Mouse (Mus musculus): ENCODE results near the gene Nfyb.

Gene Nfyb

DNA sequence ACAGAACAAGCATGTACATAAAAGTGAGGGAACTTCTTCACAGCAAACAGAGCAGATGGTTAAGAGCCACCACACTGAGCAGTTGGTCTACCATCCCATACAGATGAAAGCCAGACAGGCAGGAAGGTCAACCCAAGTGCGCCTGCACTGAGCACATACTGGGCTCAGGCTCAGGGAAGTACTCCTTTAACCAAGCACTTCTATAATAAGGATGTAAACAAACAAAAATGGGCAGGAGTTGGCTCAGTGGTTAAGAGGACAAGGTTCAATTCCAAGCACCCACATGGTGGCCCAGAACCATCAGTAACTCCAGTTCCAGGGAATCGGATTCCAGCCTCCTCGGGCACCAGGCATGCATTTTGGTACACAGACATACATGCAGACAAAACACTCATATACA lies 11.0 kb downstream of the Nfyb start:
- in situ Hi-C loops (cut with MboI; ENCODE audit: unreplicated experiment in 2 of 2): no loop called here

GRCm38 (mm10) chr10:82750778-82751177 lies 13.2 kb downstream of the Nfyb start:
- in situ Hi-C loops (cut with MboI; ENCODE audit: unreplicated experiment in 2 of 2): no loop called here

- in situ Hi-C loops (cut with MboI; ENCODE audit: unreplicated experiment in 2 of 2): no loop called here
Observed at GRCm38 (mm10) chr10:82746988-82747850, 16.7 kb downstream of the Nfyb start.

DNA sequence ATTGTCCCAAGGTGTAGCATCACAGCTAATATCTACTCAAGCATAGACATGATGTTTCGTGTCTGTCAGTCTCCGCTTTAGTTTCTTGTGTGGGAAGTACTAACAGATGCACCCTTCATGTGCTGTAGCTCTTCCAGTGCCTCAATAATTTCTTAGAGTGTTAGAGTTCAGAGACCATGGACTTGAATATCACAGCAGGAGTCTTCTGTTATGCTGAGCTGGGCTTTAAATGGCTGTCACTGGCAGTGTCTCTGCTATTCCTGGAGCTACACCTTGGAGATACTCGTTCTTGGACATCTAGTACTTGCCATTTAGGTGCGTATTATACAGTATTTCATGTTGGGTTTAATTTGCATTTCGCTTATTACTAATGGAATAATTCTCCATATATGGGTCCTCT lies 18.6 kb downstream of the Nfyb start:
- in situ Hi-C loops (cut with MboI; ENCODE audit: unreplicated experiment in 2 of 2): no loop called here

GRCm38 (mm10) chr10:82744296-82744695 lies 19.6 kb downstream of the Nfyb start:
- in situ Hi-C loops (cut with MboI; ENCODE audit: unreplicated experiment in 2 of 2): no loop called here

GRCm38 (mm10) chr10:82742578-82742977 lies 21.4 kb downstream of the Nfyb start:
- in situ Hi-C loops (cut with MboI; ENCODE audit: unreplicated experiment in 2 of 2): no loop called here

DNA sequence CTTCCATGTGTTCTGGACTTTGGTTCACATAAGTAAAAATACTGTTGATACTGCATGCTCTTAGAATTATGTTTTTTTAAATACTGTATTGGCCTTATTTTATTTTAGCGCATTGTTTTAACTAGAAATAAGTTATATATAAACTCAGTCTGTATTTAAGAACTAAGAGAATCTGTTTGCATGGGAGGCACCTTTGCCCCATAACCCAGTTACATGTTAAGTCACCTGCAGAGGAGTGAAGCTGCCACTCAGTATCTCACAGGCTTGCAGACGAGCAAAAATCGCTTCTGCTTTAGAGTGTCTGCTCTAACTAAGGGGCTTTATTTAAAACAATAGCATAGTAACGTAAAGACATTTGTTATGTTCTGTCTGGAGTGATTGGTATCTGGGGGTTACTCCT lies 22.1 kb downstream of the Nfyb start:
- in situ Hi-C loops (cut with MboI; ENCODE audit: unreplicated experiment in 2 of 2): no loop called here

GRCm38 (mm10) chr10:82741354-82741753 lies 22.6 kb downstream of the Nfyb start:
- in situ Hi-C loops (cut with MboI; ENCODE audit: unreplicated experiment in 2 of 2): no loop called here

GRCm38 (mm10) chr10:82699296-82699941 lies 64.5 kb downstream of the Nfyb start:
- in situ Hi-C loops (cut with MboI; ENCODE audit: unreplicated experiment in 2 of 2): loop anchor here in 1 of 2 experiments (5.0 to 10.0 kb wide), 3 partner anchors 63 to 655 kb away; partner anchors contain the start of genes Nfyb, Tdg and Zfp873

GRCm38 (mm10) chr10:82698712-82699261 lies 65.2 kb downstream of the Nfyb start:
- in situ Hi-C loops (cut with MboI; ENCODE audit: unreplicated experiment in 2 of 2): loop anchor here in 1 of 2 experiments (5.0 to 10.0 kb wide), 3 partner anchors 64 to 654 kb away; partner anchors contain the start of genes Nfyb, Tdg and Zfp873
